Mouse (Mus musculus) embryonic facial prominence, embryonic 11.5 days (tissue): ENCODE results near the gene Gm20388. TPM values are rescaled to one million over a fixed set of nuclear protein-coding genes. Genes with fewer than 3 reads are reported as not detected.
A peak's percentile ranks its signal among the peaks of the same experiment; 100 is the strongest.

Experiments
- ATAC-seq: fragments of 200-750 bp; cut with Nextera tagmentation; replicated peaks from 2 replicates; pipeline ENCODE4 v1.8.0; 2017; ENCODE audit warnings: low read depth; ENCODE audit not compliant: insufficient number of reproducible peaks, low FRiP score, low TSS enrichment
- DNase-seq: peaks from one replicate; pipeline ENCODE4 v3.0.0-alpha.2; 2015; ENCODE audit warnings: low spot score
- H3K27ac ChIP-seq: fragments of 300-500 bp; sonication (generic); replicated peaks from 2 replicates; pipeline ENCODE4 v1.5.1; 2014; ENCODE audit warnings: mild to moderate bottlenecking, low read depth, low read length, control low read depth
- H3K27me3 ChIP-seq: fragments of 300-500 bp; sonication (generic); 2 replicates; pipeline ENCODE4 v1.6.1; 2014; ENCODE audit warnings: mild to moderate bottlenecking, low read length, moderate library complexity, mixed read lengths; ENCODE audit not compliant: control insufficient read depth, insufficient read depth
- H3K36me3 ChIP-seq: fragments of 300-500 bp; sonication (generic); replicated peaks from 2 replicates; pipeline ENCODE4 v1.6.1; 2014; ENCODE audit warnings: low read depth, mild to moderate bottlenecking, low read length, moderate library complexity, mixed read lengths; ENCODE audit not compliant: control insufficient read depth, insufficient read depth
- H3K4me1 ChIP-seq: fragments of 300-500 bp; sonication (generic); 2 replicates; pipeline ENCODE4 v1.6.1; 2014; ENCODE audit warnings: low read length, mixed read lengths; ENCODE audit not compliant: control insufficient read depth, insufficient read depth
- H3K4me2 ChIP-seq: fragments of 300-500 bp; sonication (generic); 2 replicates; pipeline ENCODE4 v1.6.1; 2014; ENCODE audit warnings: low read depth, mild to moderate bottlenecking, control low read depth, low read length, moderate library complexity
- H3K4me3 ChIP-seq: fragments of 300-500 bp; sonication (generic); 2 replicates; pipeline ENCODE4 v1.5.1; 2014; ENCODE audit warnings: low read depth, low read length, control low read depth
- H3K9ac ChIP-seq: fragments of 300-500 bp; sonication (generic); replicated peaks from 2 replicates; pipeline ENCODE4 v1.6.1; 2014; ENCODE audit warnings: mild to moderate bottlenecking, control low read depth, low read length
- H3K9me3 ChIP-seq: fragments of 300-500 bp; sonication (generic); replicated peaks from 2 replicates; pipeline ENCODE4 v1.6.1; 2016; ENCODE audit warnings: mild to moderate bottlenecking, low read length, inconsistent platforms, mixed read lengths; ENCODE audit not compliant: control insufficient read depth
- WGBS: fragments of 180-500 bp; shearing (Covaris S2); extraction: QIAGEN DNeasy Blood & Tissue Kit; methylation state at CpG from one replicate; pipeline ENCODE4 v1.1.7; 2014; 5-methylcytosine and 5-hydroxymethylcytosine counted together
- polyA plus RNA-seq: library from polyadenylated mRNA; unstranded; fragments of >200 nt; fragmentation: Nextera tagmentation; extraction: Ambion mirVana; gene quantifications from 2 replicates; pipeline ENCODE4 v1.2.1, GENCODE M21; 2014

The Gm20388 gene
- polyA plus RNA-seq, 1 experiment from 2014 or later: 3.1 TPM

DNA sequence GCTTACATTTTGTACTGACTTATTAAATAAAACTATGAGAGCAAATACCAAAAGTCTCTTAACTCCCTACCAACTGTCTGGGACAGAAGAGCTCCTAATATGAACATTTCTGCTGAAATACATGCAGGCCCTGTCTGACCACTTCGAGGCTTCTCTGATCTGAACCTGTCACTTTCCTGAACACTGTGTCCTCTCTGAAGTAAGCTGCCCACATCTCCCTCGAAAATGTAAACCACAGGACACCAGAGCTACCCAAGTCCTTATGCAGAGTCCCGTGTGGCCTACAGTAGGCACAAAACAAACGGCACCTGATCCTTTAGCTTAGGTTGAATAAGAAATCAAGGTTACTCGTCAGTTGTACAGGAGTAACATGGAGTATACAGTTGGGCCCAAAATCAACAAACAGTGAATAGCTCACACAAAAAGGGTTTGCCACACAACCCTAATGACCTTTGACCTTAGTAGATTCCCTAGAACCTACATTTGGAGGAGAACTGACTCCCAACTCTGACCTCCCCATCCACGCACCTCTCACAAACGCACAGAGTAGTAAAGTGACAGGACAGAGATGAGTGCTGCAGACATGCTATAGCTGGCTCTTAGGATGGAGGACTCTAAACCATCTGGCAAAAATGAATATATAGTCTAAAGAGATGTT lies 3120.8 kb downstream of the Gm20388 start:
- no peak overlapping the region for H3K9ac ChIP-seq

DNA sequence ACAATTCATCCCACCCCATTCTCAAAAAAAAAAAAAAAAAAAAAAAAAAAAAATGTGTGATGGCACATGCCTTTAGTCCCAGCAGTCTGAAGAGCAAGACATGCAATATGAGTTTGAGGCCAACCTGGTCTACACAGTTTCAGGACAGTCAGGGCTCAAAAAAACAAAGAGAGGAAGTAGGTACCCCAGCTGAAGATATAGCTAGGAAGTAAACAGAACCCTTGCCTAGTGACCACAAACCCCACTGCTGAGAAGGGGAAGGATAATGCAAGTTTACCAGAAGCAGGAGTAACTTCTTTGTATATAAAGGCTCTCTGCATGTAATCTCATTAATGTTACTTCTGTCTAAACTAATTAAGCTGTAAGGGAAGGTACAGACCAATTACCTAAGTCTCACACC lies 3122.1 kb downstream of the Gm20388 start:
- Histone ChIP-seq H3K4me3 (no peak overlapping the region), H3K9me3 (no peaks in the 10 kb centered on the region), H3K27ac (no peak overlapping the region), H3K27me3 (no peaks in the 10 kb centered on the region), H3K9ac (no peak overlapping the region), H3K36me3 (no peaks in the 10 kb centered on the region), H3K4me2 (no peak overlapping the region), H3K4me1 (no peaks in the 10 kb centered on the region)
- DNase-seq (no peak), ATAC-seq (no peak)

More for the DNA sequence above, 3120.8 kb downstream of the Gm20388 start:
- Histone ChIP-seq H3K4me2 (no peak overlapping the region), H3K4me3 (no peak overlapping the region), H3K4me1 (no peaks in the 10 kb centered on the region), H3K27me3 (no peaks in the 10 kb centered on the region), H3K9me3 (no peaks in the 10 kb centered on the region), H3K36me3 (no peaks in the 10 kb centered on the region), H3K27ac (no peak overlapping the region)
- WGBS: 87% methylated on average over 7 of the region's 7 CpGs
- no peak for ATAC-seq
- DNase-seq: no peak

DNA sequence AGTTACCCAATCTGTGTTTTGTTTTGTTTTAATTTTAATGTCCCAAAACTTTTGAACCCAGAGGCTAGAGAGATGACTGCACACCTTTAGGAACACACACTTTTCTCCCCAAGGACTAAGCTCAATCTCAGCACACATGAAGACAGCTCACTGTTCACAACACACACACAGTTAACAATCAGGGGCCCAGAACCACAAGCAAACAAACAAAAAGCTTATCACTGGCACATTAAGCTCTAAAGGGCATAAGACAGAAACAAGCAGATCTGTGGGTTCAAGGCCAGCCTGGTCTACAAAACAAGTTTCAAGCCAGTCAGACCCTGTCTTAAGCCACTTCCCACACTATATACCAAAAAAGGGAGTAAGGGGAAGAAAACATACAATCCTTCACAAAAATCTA lies 3122.8 kb downstream of the Gm20388 start:
- no peaks in the 10 kb centered on the region for H3K36me3 ChIP-seq
- ATAC-seq (no peak), DNase-seq (no peak)
- no peaks in the 10 kb centered on the region for H3K27me3 ChIP-seq
- H3K9ac ChIP-seq: no peak overlapping the region
- H3K4me1 ChIP-seq: no peaks in the 10 kb centered on the region
- H3K27ac ChIP-seq: no peak overlapping the region
- H3K9me3 ChIP-seq: no peaks in the 10 kb centered on the region
- H3K4me3 ChIP-seq: no peak overlapping the region
- no peak overlapping the region for H3K4me2 ChIP-seq

DNA sequence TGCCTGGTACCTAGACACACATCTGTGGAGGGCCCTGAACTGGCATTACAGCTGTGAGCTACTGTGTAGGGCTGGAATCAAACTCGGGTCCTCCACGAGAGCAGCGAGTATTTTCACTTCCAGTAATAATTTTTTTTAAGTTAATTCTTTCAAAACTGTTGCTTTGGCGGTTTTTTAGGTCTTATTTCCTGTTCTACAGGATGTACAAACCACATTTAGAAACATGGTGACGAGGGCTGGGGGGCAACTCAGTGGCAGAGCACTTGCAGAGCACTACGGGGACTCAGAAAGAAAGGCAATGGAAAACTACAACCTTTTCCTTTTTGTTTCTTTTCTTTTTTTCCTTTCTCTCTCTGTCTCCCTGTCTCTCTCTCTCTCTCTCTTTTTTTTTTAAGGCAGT lies 3123.5 kb downstream of the Gm20388 start:
- ATAC-seq (no peak), DNase-seq (no peak)
- Histone ChIP-seq H3K9me3 (no peaks in the 10 kb centered on the region), H3K9ac (no peak overlapping the region), H3K27ac (no peak overlapping the region), H3K4me1 (no peaks in the 10 kb centered on the region), H3K27me3 (no peaks in the 10 kb centered on the region), H3K4me2 (no peak overlapping the region), H3K4me3 (no peak overlapping the region), H3K36me3 (no peaks in the 10 kb centered on the region)
- 89% methylated on average over 6 of the region's 6 CpGs for WGBS

DNA sequence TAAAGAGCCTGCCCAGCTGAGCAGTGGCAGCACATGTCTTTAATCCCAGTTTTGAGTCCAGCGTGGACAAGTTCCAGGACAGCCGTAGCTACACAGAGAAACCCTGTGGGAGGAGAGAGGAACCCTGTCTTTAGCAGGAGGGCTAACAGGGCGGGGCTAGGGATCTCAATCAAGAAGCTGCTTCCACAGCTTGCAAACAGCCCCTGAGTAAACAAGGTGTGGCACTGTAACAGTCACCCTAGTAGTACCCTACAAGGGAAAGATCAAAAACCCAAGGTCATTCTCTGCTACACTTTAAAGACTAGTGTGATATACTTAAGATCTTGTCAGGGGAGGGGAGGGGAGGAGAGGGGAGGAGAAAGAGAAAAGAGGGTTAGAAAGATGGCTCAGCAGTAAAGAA lies 3126.3 kb downstream of the Gm20388 start:
- Histone ChIP-seq H3K9me3 (no peaks in the 10 kb centered on the region), H3K27me3 (no peaks in the 10 kb centered on the region), H3K4me2 (no peak overlapping the region), H3K36me3 (no peaks in the 10 kb centered on the region), H3K27ac (no peak overlapping the region), H3K4me3 (no peak overlapping the region), H3K9ac (no peak overlapping the region), H3K4me1 (peaks cover 3% of the 10 kb centered on the region; the same call in 1 of the 2 replicates)
- ATAC-seq: no peak
- DNase-seq: no peak
- 81% methylated on average over 3 of the region's 3 CpGs for WGBS

DNA sequence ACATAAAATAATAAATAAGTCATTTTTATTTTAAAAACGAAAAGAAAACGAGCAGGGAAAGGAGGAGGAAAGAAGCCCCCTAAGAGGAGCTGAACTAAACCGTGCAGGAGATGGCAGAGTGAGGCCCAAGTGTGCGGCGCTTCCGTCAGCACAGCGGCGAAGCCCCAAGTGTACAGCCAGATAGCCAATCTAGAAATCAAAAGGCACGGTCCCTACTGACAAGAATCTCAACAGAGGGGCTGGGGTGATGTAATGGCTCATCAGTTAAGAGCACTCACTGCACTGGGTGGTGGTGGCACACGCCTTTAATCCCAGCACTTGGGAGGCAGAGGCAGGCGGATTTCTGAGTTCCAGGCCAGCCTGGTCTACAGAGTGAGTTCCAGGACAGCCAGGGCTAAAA lies 3126.8 kb downstream of the Gm20388 start:
- H3K4me1 ChIP-seq: peaks cover 3% of the 10 kb centered on the region; the same call in 1 of the 2 replicates
- H3K4me3 ChIP-seq: no peak overlapping the region
- ATAC-seq (no peak), DNase-seq (no peak)
- WGBS: 86% methylated on average over 11 of the region's 11 CpGs
- no peak overlapping the region for H3K4me2 ChIP-seq
- no peak overlapping the region for H3K9ac ChIP-seq
- no peaks in the 10 kb centered on the region for H3K9me3 ChIP-seq
- H3K27ac ChIP-seq: no peak overlapping the region
- no peaks in the 10 kb centered on the region for H3K27me3 ChIP-seq
- H3K36me3 ChIP-seq: no peaks in the 10 kb centered on the region

DNA sequence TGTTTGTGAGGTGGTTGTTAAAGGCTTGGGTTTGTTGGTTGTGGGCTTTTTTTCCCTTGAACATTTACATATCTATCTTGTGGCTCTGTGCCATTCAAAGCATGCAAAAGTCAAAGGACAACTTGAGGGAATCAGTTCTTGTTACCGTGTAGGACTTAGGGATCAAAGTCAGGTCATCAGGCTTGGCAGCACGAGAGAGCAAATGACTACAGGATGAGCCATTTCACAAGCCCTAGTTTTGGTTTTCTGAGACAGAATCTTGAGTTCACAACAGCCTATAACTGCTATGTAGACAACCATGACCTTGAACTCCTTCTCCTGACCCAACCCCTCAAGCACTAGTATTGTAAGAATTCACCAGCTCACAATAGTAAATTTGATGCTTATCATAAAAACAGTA lies 3127.7 kb downstream of the Gm20388 start:
- DNase-seq (no peak), ATAC-seq (no peak)
- no peaks in the 10 kb centered on the region for H3K27me3 ChIP-seq
- no peaks in the 10 kb centered on the region for H3K9me3 ChIP-seq
- peaks cover 3% of the 10 kb centered on the region; the same call in 1 of the 2 replicates for H3K4me1 ChIP-seq
- no peak overlapping the region for H3K9ac ChIP-seq
- WGBS: 71% methylated on average over 2 of the region's 2 CpGs
- no peak overlapping the region for H3K27ac ChIP-seq
- H3K36me3 ChIP-seq: no peaks in the 10 kb centered on the region
- no peak overlapping the region for H3K4me3 ChIP-seq
- H3K4me2 ChIP-seq: no peak overlapping the region

DNA sequence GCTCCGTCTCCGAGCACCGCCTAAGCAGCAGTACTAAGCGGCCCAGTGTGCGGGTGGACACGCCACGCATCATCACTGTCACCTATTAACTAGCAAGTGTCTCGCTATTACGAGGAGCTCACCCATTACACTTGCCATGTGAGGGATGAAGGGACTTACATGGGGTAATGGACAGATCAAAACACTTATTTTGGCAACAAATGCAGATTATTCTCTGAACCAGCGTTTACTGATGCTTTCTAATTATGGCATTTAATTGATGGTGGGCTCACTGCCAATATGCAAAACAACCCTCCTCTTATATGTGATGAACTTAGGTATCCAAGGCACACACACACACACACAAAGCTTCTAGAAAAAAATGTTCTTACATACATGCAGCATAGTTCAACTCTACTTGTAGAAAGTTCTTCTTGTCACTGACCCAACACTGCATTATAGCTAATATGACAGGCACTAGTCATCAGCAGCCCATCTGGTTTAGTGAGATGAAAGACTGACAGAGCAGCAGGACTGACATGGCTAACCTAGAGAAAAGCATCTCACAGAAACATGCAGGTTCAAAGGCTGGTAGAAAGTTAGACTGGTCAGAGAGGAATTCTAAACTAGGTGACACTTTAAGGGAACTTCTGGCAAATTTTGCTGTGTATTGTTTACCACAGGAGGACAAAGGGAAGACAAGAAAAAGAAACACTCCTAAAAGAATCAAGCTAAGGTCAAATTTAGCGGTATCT lies 3128.9 kb downstream of the Gm20388 start:
- no peak overlapping the region for H3K4me3 ChIP-seq
- DNase-seq (no peak), ATAC-seq (no peak)
- H3K27ac ChIP-seq: no peak overlapping the region
- 80% methylated on average over 11 of the region's 11 CpGs for WGBS
- H3K9me3 ChIP-seq: no peaks in the 10 kb centered on the region
- no peaks in the 10 kb centered on the region for H3K27me3 ChIP-seq
- no peak overlapping the region for H3K9ac ChIP-seq
- H3K4me2 ChIP-seq: peak overlapping the region; percentile 37; the same call in 1 of the 2 replicates
- H3K4me1 ChIP-seq: peaks cover 3% of the 10 kb centered on the region; the same call in 1 of the 2 replicates
- H3K36me3 ChIP-seq: no peaks in the 10 kb centered on the region
